Mouse (Mus musculus) inflammation-experienced regulatory T-cells, adult 6 months (primary cell): Measurements from ENCODE around the gene Rfx1. TPM values are rescaled to one million over a fixed set of nuclear protein-coding genes. Genes with fewer than 3 reads are reported as not detected.

ENCODE experiments used
- ATAC-seq: one replicate; pipeline ENCODE4 v1.8.0; 2017
- polyA plus RNA-seq, 3 experiments: library from polyadenylated mRNA; unstranded; fragments of 100-300 nt; shearing (Covaris generic); gene quantifications; one replicate each; pipeline ENCODE4 v1.2.1; 2017

The Rfx1 gene
- polyA plus RNA-seq, 3 experiments from 2014 or later = 9.4 to 13.2 (median 13.2) TPM

DNA sequence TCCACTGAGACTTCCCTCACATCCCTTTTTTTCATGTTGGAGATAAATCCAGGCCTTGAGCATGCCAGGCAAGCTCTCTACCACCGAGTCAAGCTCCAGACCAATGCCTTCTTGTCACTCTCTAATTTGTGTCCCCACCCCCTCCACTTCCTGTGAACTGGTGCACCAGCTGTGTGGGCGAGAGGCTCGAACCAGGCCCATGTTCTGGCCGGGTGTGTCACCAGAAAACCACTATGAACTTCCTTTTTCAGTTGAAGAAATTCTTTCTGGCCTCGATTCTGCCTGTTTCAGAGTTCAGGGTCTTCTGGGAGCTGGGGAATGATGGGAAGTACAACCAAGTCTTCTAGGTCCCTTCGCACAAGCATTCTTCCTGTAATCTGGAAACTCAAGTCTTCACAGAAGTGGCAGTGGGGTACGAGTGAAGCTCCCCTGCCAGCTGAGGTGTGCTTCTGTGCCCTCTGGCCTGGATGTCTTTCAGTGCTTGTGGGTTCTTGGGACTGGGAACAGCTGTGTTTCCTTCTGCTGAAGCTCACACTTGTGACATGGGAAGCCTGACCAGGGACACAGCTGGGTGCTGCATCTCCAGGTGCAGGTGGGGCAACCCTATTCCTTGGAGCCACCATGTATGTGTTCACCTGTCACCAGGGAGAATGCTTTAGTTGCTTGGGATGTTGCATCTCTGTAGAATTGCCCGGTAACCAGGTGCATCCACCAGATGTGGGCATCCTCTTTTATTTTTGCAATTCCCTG lies 2.6 kb upstream of the Rfx1 start:
- peak; percentile 32 for ATAC-seq

DNA sequence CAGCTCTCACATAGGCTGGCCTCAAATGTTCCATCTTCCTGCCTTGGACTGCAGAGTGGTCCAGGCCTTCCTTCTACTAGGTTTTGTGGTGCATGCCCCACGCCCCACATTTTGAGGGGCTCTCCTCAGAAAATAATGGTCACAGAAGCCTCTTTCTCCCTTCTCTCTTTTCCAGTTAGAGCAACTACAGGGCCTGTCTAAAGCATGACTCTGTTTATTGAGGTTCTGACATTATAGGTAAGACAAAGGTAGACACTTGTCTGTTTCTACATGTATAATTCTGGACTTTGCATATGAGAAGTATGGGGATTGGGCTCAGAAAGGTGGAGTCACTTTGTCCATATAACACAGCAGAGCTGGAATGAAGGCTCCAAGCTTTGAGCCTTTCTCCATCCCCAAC lies 1.6 kb upstream of the Rfx1 start, which contains the start of gene Gm10643:
TSS of gene Gm10643 (minus strand) at position 101 of the 400 bp plus-strand sequence.
- ATAC-seq = no peak

DNA sequence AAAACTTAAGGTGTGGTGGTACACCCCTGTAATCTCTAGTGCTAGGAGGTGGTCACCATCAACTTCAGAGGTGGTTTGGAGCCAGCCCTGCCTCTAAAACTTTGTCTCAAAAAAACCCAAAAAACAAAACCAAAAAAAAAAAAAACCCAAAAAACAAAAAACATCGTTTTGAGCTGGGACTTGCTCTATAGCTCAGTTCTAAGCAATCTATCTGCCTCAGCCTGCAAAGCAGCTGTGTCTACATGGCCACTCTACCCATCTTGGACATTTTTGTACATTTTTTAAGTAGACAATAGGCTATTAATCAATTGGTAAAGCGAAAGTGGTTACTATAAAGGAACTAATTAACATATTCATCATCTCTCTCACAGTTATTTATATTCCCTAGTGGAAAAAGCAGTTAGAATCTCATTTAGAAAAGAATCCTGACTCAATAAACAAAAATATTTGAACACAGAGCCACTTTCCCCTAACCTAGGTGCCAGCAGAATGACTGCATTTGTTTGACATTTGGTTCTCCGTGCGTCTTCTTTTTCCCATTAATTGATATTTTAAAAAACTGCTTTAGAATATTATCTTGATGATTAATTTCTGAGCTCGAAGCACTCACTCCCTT lies 1.1 kb upstream of the Rfx1 start:
- no peak for ATAC-seq

GRCm38 (mm10) chr8:84067047-84067573 lies 476 bp downstream of the Rfx1 start:
- ATAC-seq = peak; percentile 45

DNA sequence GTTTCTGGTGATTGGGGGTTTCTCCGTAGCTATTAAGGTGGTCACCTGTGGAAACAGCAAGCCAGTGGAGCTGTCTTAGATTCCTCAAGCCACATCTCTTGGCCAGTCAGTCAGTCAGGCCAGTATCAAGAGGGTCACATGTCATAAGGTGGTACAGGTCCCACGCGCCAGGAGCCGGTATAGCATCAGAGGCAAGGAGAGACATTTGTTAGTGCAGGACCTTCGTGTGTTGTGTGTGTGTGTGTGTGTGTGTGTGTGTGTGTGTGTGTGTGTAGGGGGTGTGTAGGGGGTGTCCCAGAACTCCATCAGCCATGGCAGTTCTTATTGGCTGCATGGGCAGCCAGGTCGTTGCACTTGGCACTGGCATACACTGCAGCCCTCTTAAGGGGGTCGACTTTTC lies 1.3 kb downstream of the Rfx1 start:
- no peak for ATAC-seq

DNA sequence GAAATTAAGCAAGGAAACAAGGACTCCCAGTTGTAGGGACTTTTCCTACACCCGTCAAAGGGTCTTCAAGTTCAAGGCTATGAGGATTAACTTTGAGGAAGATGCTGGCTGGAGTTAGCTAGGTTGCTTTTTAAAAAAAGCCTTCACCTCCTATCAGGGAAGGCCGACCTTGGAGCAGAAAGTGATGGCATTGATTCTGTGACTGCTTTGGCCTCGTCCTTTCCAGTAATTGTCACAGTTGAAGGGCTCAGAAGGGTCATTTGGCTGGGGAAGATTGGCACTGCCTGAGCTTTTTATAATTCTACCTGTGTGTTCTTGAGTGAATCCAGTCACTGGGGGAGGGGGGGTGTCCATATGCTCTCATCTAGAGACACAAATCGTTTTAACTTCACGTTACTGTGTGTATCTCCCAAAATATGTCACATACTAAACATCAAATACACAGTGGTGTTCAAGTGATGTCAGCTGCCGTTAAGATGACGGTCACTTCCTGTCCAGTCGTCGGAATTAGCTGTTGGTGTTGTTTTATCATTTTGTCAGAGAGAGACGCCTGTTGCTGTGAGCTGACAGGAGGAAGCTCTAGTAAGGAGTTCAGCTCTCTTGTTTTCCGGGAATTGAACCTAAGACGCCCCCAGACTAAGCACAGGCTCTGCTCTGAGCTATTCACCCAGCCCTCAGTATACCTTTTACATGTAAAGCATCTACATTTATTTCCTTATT lies 1.8 kb downstream of the Rfx1 start:
- no peak for ATAC-seq

GRCm38 (mm10) chr8:84069169-84069568 lies 2.5 kb downstream of the Rfx1 start:
- ATAC-seq = no peak

GRCm38 (mm10) chr8:84069750-84070149 lies 3.1 kb downstream of the Rfx1 start:
- ATAC-seq = no peak

DNA sequence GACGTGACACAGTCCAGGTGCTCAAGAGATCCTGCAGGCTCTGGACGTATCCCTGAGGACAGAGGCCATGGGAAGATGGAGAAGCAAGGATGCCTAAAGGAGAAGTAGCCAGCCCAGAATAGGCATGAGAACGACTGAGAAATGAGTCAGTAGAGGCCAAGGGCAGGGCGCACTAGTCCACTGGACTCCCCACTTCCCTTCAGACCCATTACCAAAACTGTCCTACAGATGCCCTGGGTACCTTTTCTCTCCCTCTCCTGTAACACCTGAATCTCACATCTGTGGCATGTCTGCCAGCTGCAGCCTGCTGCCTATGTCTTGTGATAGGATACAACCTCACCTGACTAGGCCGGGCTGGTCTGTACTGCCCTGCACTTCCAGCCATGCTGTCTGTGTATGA lies 3.6 kb downstream of the Rfx1 start:
- ATAC-seq = no peak

DNA sequence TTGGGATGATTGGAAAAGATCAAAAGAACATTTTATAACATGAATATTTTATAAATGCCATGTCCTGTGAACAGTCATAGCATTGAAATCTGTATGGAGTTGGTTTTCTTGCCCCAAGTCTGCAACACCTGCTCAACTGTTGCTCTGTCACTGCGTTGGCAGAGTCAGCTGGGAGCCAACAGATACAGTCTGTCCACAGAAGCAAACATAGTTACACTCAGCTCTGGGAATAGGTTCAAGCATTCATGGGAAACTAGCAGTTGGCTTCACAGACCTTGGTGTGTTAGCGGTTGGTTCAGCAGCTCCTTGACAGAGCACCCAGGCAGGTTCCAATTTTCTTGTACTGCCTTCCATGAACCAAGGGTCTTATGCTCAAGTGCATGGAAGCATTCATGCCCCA lies 4.0 kb downstream of the Rfx1 start:
- no peak for ATAC-seq

DNA sequence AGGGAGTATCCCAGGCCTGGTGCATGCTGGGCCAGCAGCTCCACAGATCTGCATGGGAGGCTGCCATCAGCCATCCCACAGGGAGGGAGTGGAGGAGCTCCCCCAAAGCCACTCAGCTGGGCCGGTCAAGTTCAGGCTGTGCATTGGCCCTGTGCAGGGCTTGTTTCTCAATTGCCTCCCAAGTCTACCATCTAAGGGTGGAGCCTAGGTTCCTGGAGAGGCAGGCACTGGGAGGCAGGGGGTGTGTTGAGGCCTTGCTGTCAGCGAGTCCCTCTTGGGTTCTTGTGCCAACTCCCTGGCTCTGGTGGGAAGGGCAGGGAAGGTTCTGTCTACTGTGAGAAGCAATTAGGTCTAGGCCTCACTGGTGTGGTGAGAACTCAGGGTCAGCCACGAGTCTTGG lies 5.3 kb downstream of the Rfx1 start:
- ATAC-seq = no peak

- ATAC-seq = no peak
These were observed 5.7 kb downstream of the Rfx1 start for GRCm38 (mm10) chr8:84072321-84072720.

DNA sequence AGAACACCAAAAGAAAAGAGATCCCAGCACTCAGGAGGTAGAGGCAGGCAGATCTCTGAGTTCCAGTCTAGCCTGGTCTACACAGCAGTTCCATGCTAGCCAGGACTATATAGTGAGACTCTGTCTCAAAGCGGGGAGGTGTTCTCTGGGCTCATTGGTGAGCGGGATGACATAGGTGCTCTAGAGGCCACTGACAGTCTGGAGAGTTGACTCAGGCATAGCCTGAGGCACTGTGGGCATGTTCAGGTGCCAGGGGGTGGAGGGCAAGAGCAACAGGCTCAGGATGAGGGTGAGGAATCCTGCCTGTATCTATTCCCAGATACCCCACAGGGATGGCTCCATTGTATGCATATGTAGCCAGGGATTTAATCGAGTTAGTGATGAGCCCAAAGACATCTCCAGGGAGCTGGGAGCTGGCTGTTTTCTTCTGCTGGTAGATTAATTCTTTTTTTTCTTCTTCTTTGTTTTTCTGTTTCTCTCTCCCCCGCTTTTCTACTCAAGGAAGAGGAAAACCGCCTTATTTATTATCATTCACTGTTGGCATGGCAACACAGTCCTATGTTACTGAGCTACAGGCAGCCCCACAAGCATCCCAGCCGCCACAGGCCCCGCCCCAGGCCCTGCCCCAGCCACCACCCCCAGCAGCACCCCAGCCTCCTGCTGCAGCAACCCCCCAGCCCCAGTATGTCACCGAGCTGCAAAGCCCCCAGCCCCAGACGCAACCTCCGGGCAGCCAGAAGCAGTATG lies 6.8 kb downstream of the Rfx1 start:
- ATAC-seq = peak; percentile 95

DNA sequence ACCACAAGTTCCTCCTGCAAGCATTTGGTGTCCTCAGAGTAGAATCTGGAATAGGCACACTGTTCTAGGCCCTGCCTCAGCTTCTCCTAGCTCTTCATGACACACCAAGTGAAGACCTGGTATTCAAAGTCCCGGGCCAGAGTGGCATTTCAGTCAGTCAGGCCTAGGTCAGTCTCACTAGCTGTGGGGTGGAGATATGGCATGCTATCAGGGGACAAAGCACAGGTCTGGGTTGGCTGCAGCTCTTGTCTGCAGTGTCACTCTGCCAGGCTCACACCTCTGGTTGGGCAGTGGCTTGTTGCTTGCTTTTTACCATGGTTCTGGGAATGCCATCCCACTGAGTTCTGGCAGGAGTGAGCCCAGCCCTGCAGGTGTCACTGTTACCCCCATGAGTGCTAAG lies 9.8 kb downstream of the Rfx1 start:
- no peak for ATAC-seq

DNA sequence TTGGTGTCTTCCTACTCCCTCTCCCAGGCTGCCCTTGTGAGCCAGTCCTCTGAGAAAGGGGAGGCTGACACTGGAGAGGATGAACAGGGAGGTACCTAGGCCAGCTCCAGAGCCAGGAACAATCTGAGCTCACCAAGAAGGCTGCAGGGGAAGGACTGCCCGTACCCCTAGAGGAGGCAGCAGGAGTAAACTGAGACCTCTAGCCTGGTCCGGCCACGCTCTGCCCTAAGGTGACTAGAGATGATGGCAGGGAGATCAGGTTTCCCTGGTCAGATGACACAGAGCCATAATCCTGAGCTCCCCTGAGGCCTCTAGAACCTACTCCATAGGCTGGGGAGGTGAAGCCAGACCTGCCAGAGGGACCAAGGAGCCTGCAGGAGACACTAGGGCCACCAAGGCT lies 10.2 kb downstream of the Rfx1 start:
- no peak for ATAC-seq

DNA sequence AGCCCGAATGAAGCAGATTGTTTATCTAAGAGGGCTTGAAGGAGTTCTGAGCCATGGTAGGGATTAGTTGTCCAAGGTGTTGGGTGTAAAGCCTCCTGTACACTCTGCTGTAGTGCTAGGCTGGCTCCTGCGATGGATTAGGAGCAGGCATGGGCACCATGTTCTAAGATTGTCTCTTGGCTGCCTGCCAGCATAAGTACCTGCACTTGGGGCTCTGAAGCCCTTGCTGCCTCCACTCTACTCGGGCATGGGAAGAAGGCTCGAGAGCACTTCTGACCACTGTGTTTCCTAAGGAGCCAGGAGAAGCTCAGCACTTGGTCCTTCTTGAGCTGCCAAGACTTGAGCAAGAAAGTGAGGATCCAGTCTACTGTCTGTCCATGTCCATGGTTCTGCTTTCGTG lies 12.6 kb downstream of the Rfx1 start:
- no peak for ATAC-seq

DNA sequence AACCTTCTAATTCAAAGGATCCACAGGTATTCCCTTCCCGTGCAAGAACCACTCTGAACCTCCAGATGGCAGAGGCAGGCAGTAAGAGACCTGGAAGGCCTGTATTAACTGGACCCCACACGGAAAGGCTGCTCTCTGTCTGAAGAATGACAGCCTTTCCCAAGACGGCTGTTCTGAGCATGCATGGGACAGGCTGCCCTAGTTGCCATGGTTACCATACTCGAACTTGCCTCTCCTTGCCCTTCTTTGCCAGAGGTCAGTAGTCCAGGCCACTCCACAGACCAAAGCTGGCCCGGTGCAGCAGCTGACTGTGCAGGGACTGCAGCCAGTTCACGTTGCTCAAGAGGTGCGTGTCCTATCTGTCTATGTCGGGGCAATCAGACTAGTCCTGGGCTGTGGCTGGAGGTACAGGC lies 17.2 kb downstream of the Rfx1 start:
- ATAC-seq = no peak

- ATAC-seq = no peak
These were observed 17.9 kb downstream of the Rfx1 start for GRCm38 (mm10) chr8:84084341-84085115.

DNA sequence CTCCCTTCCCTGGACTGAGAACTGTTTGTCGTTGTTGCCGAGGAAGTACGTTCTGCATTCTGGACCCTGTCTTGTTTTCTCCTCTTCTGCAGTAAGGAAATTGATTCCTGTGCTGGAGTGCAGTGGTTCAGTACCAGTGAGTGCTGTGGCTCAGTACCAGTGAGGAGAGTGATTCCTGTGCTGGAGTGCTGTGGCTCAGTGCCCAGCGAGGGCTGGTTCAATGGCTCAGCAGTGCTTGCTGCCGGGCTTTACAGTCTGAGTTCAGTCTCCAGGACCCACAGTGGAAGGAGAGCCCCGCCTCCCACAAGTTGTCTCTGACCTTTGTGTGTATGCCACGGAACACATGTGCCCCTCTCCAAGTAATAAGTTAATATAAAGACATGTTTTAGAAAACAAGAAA lies 20.5 kb downstream of the Rfx1 start:
- ATAC-seq = no peak

DNA sequence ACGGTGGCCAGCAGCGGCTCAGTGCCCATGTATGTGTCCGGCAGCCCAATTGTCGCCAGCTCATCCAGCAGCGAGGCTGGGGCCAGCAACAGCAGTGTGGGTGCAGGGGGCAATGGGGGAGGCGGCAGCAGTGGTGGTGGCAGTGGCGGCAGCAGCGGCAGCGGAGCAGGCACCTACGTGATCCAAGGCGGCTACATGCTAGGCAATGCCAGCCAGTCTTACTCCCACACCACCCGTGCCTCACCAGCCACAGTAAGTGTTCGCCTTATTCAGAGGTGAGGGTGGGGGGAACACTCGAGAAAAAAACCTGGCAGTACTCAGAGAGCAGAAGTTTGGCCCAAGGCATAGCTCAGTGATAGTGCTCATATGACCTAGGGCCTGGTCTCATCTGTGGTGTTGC lies 21.2 kb downstream of the Rfx1 start:
- no peak for ATAC-seq

GRCm38 (mm10) chr8:84089277-84089676 lies 22.6 kb downstream of the Rfx1 start:
- ATAC-seq = no peak

GRCm38 (mm10) chr8:84090585-84090984 lies 24.0 kb downstream of the Rfx1 start:
- ATAC-seq = no peak
